Mouse (Mus musculus) megakaryocyte, embryonic 14.5 days (primary cell): ENCODE results near the gene Tcf12. TPM values are rescaled to one million over a fixed set of nuclear protein-coding genes. Genes with fewer than 3 reads are reported as not detected.
A peak's percentile ranks its signal among the peaks of the same experiment; 100 is the strongest.

Experiments used
- H3K27me3 ChIP-seq: replicated peaks from 2 replicates; pipeline ENCODE3; 2012; ENCODE audit warnings: inconsistent platforms
- H3K36me3 ChIP-seq: replicated peaks from 2 replicates; pipeline ENCODE3; 2012; ENCODE audit warnings: low read length, inconsistent platforms, mixed read lengths
- H3K4me1 ChIP-seq: 2 replicates; pipeline ENCODE4 v1.6.1; 2012; ENCODE audit warnings: inconsistent platforms
- H3K4me3 ChIP-seq: replicated peaks from 2 replicates; pipeline ENCODE3; 2012; ENCODE audit warnings: moderate library complexity, mild to moderate bottlenecking, inconsistent platforms
- H3K9me3 ChIP-seq: 2 replicates; pipeline ENCODE4 v1.6.1; 2012; ENCODE audit warnings: inconsistent platforms
- FLI1 ChIP-seq: IDR thresholded peaks from 2 replicates; pipeline ENCODE4 v1.6.1; 2012; ENCODE audit warnings: low read length, inconsistent platforms, mixed read lengths
- GATA1 ChIP-seq: IDR thresholded peaks from 3 replicates; pipeline ENCODE4 v1.6.1; 2012; ENCODE audit warnings: mixed read lengths, low read length, inconsistent platforms, borderline replicate concordance
- polyA plus RNA-seq: library from polyadenylated mRNA; stranded (reverse); fragments of >175 nt; gene quantifications from 2 replicates; pipeline ENCODE4 v1.2.3, GENCODE M21; 2012; ENCODE audit warnings: low replicate concordance; ENCODE audit not compliant: insufficient read depth

Gene Tcf12
- polyA plus RNA-seq, 1 experiment: 6.1 TPM

DNA sequence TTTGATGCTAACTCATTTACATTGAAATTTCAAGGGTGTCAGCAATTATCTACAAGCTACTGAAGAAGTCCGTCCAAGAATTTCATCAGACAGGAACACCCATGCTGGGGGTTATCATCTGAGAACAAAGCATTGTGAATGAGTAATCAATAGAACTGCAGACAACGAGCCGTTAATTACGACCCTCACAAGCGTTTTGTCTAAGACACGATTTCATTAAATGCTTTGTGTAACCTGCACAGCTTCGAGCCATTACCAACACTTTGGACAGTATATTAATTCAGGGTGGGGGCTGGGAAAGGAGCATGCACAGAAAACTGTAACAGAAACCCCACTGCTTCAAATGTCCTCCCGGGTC is 180.3 kb downstream of the Tcf12 start:
- H3K9me3 ChIP-seq: no peaks in the 10 kb centered on the region
- H3K4me3 ChIP-seq: no peak overlapping the region
- no peaks in the 10 kb centered on the region for H3K27me3 ChIP-seq
- no peak for TF ChIP-seq GATA1
- no peak for TF ChIP-seq FLI1
- peaks cover 3% of the 10 kb centered on the region; the same call in 1 of the 2 replicates for H3K4me1 ChIP-seq
- no peaks in the 10 kb centered on the region for H3K36me3 ChIP-seq

- no peak overlapping the region for H3K4me3 ChIP-seq
- H3K36me3 ChIP-seq: no peaks in the 10 kb centered on the region
- H3K4me1 ChIP-seq: peaks cover 6% of the 10 kb centered on the region; the same call in 1 of the 2 replicates
- no peaks in the 10 kb centered on the region for H3K27me3 ChIP-seq
- TF ChIP-seq GATA1: no peak
- no peaks in the 10 kb centered on the region for H3K9me3 ChIP-seq
These were observed 181.0 kb downstream of the Tcf12 start for GRCm38 (mm10) chr9:71930431-71931357.

DNA sequence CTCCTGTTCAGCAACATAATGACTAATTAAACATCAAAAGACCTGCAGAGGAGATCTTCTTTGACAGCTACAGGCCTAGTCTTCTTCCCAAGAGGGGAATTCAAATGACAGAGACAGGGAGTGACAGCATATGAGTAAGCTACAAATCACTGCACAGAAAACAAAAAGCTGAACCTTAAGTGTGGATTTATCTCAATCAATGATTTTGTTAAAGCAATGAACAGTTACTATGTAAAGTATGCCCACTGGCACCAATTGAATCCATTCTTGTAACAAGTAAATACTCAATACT is 195.1 kb downstream of the Tcf12 start:
- no peaks in the 10 kb centered on the region for H3K27me3 ChIP-seq
- H3K36me3 ChIP-seq: peaks cover 27% of the 10 kb centered on the region
- no peak for TF ChIP-seq GATA1
- TF ChIP-seq FLI1: no peak
- no peak overlapping the region for H3K4me3 ChIP-seq
- no peaks in the 10 kb centered on the region for H3K9me3 ChIP-seq
- peaks cover 4% of the 10 kb centered on the region; the same call in 1 of the 2 replicates for H3K4me1 ChIP-seq

DNA sequence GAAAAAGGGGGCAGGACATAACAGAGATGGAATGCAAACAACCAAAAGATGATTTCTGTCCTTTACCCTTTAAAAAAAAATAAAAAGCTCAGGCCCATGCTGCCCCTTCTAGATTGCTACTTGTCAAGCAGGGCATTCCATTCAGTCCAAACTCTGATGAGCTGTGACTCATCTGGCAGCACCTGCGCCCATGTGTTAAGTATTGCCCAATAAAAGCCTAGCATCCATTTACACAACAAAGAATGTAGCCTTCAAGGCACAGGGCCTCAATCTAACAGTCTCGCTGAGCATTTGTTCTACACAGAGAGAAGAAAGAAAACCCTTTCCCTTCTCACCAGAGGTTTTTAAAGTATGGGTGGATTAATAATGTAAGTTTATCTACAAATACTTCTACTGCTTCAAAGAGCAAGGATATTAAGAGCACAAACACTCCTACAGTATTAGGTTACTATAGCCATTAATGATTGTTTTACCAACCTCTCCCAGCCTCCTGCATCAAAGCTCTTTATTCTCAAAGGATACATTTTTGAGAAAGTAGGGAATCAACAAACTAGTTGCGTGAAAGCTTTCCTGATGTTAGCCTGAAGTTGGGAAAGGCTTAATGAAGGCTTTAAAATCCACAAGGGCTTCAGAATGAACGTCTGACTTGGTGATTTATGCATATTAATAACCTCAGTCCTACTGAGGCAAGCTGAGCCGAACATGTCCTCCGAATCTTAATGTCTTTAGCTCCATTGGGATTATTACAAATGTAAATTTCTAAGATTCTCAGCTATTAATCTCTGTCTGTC is 195.6 kb downstream of the Tcf12 start:
- TF ChIP-seq GATA1: no peak
- TF ChIP-seq FLI1: no peak
- H3K36me3 ChIP-seq: peaks cover 25% of the 10 kb centered on the region
- no peak overlapping the region for H3K4me3 ChIP-seq
- no peaks in the 10 kb centered on the region for H3K9me3 ChIP-seq
- peaks cover 4% of the 10 kb centered on the region; the same call in 1 of the 2 replicates for H3K4me1 ChIP-seq
- no peaks in the 10 kb centered on the region for H3K27me3 ChIP-seq

DNA sequence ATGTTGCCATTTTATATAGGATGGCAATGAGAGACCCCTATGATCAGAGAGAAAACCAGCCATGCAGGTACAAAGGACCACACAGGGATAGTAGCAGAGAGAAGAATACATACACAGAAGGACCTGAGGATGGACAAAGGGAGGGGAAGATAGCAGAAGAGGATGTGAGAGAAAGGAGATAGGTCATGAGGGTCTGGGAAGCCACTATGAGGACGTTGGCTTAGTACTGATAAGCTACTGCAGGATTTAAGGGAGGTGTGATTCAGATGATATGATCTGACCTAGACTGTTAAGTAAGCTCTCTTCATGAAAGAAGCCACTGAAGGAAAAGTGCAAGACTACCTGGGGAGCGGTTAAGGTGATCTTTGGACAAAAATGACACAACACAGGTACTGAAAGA is 205.1 kb downstream of the Tcf12 start:
- TF ChIP-seq GATA1 (no peak), FLI1 (no peak)
- no peak overlapping the region for H3K4me3 ChIP-seq

GRCm38 (mm10) chr9:71898852-71899251 is 212.8 kb downstream of the Tcf12 start:
- no peak for TF ChIP-seq GATA1
- Histone ChIP-seq H3K27me3 (no peaks in the 10 kb centered on the region), H3K36me3 (peaks cover 2% of the 10 kb centered on the region), H3K4me3 (no peak overlapping the region), H3K4me1 (peaks cover 19% of the 10 kb centered on the region), H3K9me3 (no peaks in the 10 kb centered on the region)

More for the DNA sequence above, 205.1 kb downstream of the Tcf12 start:
- Histone ChIP-seq H3K4me1 (peaks cover 11% of the 10 kb centered on the region), H3K36me3 (peaks cover 18% of the 10 kb centered on the region), H3K9me3 (no peaks in the 10 kb centered on the region), H3K27me3 (no peaks in the 10 kb centered on the region)

DNA sequence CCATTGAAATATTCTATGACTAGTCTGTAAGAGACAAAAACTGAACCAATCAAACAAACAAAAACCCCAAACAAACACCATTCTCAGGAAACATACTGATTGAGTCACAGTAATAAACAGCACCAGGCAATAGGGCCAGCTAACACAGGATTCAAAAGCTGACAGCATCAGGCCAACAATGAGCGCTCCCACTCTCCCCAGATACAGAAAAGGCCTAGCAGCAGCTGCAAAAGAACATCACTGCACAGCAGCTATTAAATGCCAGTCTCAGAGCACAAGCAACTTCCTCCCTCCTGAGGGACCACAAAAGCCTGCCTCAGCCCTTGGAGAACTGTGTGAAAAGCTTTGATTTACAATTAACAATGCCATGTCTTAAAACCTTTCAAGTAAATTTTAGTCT is 214.3 kb downstream of the Tcf12 start:
- Histone ChIP-seq H3K36me3 (no peaks in the 10 kb centered on the region), H3K4me3 (no peak overlapping the region), H3K9me3 (no peaks in the 10 kb centered on the region), H3K27me3 (no peaks in the 10 kb centered on the region), H3K4me1 (peaks cover 26% of the 10 kb centered on the region)
- TF ChIP-seq GATA1: no peak
- TF ChIP-seq FLI1: no peak

DNA sequence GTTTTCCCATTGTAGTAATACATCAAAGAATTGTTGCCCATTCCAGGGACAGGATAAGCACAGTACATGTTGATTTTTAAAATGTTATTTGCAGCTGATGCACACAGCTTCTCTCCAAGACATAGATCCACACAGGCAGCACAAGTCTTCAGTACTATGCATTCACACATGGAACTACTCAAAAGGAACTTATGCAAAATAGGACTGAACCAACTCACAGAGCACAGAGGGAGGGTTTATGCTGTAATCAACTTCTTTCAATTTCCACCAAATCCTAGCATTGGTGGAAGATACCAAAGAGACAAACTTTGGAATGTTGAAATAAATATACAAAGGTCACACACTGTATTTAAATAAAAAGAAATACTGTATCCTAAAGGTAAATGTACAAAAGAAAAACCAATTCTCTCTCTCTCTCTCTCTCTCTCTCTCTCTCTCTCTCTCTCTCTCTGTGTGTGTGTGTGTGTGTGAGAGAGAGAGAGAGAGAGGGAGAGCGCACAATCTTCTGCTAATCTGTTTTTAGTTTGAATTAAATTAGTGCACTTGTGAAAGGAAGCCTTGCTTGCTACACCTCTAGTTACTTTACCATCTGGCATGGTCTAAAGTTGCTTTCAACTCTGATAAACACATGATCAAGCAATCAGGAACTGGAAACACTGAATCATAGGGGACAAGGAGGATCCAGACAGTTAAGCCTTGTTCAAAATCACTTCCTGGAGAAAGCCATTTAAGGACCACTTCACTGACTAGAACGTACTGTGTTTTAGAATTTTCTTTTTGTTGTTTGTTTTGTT is 215.5 kb downstream of the Tcf12 start:
- H3K4me1 ChIP-seq: peaks cover 23% of the 10 kb centered on the region
- H3K36me3 ChIP-seq: no peaks in the 10 kb centered on the region
- no peaks in the 10 kb centered on the region for H3K27me3 ChIP-seq
- TF ChIP-seq GATA1 (no peak), FLI1 (no peak)
- H3K9me3 ChIP-seq: no peaks in the 10 kb centered on the region
- H3K4me3 ChIP-seq: peak overlapping the region; percentile 76

- no peaks in the 10 kb centered on the region for H3K36me3 ChIP-seq
- H3K9me3 ChIP-seq: no peaks in the 10 kb centered on the region
- peaks cover 23% of the 10 kb centered on the region for H3K4me1 ChIP-seq
- TF ChIP-seq GATA1: no peak
- TF ChIP-seq FLI1: no peak
- H3K27me3 ChIP-seq: no peaks in the 10 kb centered on the region
- no peak overlapping the region for H3K4me3 ChIP-seq
These were observed 216.4 kb downstream of the Tcf12 start for GRCm38 (mm10) chr9:71895291-71895690.

DNA sequence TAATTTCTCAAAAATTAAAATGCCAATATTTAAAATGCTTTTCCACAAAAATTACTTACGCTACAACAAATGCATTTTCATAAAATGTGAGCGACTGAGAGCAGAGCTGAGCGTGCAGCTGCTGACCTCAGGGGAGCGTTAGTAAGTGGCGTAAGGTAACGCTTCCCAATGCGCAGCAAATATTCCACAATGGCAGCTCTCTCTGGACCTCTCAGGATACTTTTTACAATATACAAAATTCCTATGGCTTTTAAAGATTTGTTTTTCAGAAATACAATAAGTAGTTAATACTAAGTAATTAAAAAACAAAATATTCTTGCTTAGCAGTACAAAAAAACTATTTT is 216.8 kb downstream of the Tcf12 start:
- H3K36me3 ChIP-seq: no peaks in the 10 kb centered on the region
- no peak overlapping the region for H3K4me3 ChIP-seq
- no peaks in the 10 kb centered on the region for H3K9me3 ChIP-seq
- TF ChIP-seq FLI1 (no peak), GATA1 (no peak)
- H3K27me3 ChIP-seq: no peaks in the 10 kb centered on the region
- peaks cover 23% of the 10 kb centered on the region for H3K4me1 ChIP-seq
